Mouse (Mus musculus) lung, embryonic 15.5 days (tissue): ENCODE measurements at regions not wholly inside any gene's neighbourhood (a gene's known extent, or its start where the extent isn't known, plus 50 kb on each side); places are given as distances from the start of the nearest gene placed in this dataset.
A peak's percentile ranks its signal among the peaks of the same experiment; 100 is the strongest.

ENCODE experiments used
- ATAC-seq: fragments of 200-750 bp; cut with Nextera tagmentation; 2 replicates; pipeline ENCODE4 v1.8.0; 2017; ENCODE audit warnings: moderate number of reproducible peaks, borderline replicate concordance; ENCODE audit not compliant: low FRiP score, low TSS enrichment; ENCODE audit errors: extremely low read depth
- H3K27ac ChIP-seq: fragments of 300-500 bp; sonication (generic); 2 replicates; pipeline ENCODE4 v1.5.1; 2015; ENCODE audit warnings: moderate library complexity, mild to moderate bottlenecking, inconsistent platforms
- H3K27me3 ChIP-seq: fragments of 300-500 bp; sonication (generic); 2 replicates; pipeline ENCODE4 v1.6.1; 2015; ENCODE audit warnings: inconsistent platforms
- H3K36me3 ChIP-seq: fragments of 300-500 bp; sonication (generic); 2 replicates; pipeline ENCODE4 v1.6.1; 2015; ENCODE audit warnings: inconsistent platforms
- H3K4me1 ChIP-seq: fragments of 300-500 bp; sonication (generic); 2 replicates; pipeline ENCODE4 v1.6.1; 2015; ENCODE audit warnings: inconsistent platforms
- H3K4me2 ChIP-seq: fragments of 300-500 bp; sonication (generic); 2 replicates; pipeline ENCODE4 v1.6.1; 2015; ENCODE audit warnings: inconsistent platforms, mild to moderate bottlenecking, moderate library complexity
- H3K4me3 ChIP-seq: fragments of 300-500 bp; sonication (generic); 2 replicates; pipeline ENCODE4 v1.5.1; 2015; ENCODE audit warnings: mild to moderate bottlenecking, inconsistent platforms
- H3K9ac ChIP-seq: fragments of 300-500 bp; sonication (generic); 2 replicates; pipeline ENCODE4 v1.6.1; 2015; ENCODE audit warnings: inconsistent platforms
- H3K9me3 ChIP-seq: fragments of 300-500 bp; sonication (generic); 2 replicates; pipeline ENCODE4 v1.6.1; 2016; ENCODE audit warnings: inconsistent platforms
- WGBS: fragments of 180-500 bp; shearing (Covaris S2); methylation state at CpG from one replicate; pipeline ENCODE4 v1.1.7; 2015; 5-methylcytosine and 5-hydroxymethylcytosine counted together

GRCm38 (mm10) chr6:117237096-117237495 lies 68.8 kb downstream of the Cxcl12 start:
- 72% methylated on average over 5 of the region's 5 CpGs for WGBS
- no peak for ATAC-seq
- H3K9me3 ChIP-seq: no peaks in the 10 kb centered on the region; the same call in 1 of the 2 replicates

DNA sequence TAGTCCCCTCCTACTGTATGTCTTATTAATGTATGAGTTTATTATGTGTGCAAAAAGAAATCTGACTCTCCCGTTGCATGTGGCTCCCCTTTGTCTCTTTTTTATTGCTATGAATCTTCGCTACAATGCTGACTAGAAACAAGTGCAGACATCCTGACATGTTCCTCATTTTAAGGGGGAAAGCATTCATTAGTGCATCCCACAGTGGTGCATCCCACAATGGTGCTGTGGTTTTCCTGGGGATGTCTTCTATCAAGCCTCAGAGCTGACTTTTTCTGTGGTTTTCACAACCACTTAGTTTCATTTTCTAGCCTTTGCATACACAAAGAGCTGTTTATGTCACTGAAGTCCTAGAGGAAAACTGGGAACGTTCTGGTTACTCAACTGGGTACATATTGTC lies 72.9 kb downstream of the Cxcl12 start:
- ATAC-seq: no peak
- Histone ChIP-seq H3K36me3 (no peaks in the 10 kb centered on the region), H3K9ac (no peak overlapping the region), H3K9me3 (no peaks in the 10 kb centered on the region; the same call in 1 of the 2 replicates), H3K4me1 (0 out of 2 replicates have a peak, but pooled peaks cover 3% of the 10 kb centered on the region), H3K27ac (no peak overlapping the region), H3K4me2 (no peak overlapping the region), H3K4me3 (no peak overlapping the region), H3K27me3 (no peaks in the 10 kb centered on the region)
- 51% methylated on average over 3 of the region's 3 CpGs for WGBS

More at GRCm38 (mm10) chr6:117237096-117237495, 68.8 kb downstream of the Cxcl12 start:
- no peak overlapping the region for H3K4me3 ChIP-seq
- no peak overlapping the region for H3K9ac ChIP-seq
- H3K27ac ChIP-seq: no peak overlapping the region
- H3K27me3 ChIP-seq: no peaks in the 10 kb centered on the region
- H3K36me3 ChIP-seq: no peaks in the 10 kb centered on the region
- no peak overlapping the region for H3K4me2 ChIP-seq
- no peaks in the 10 kb centered on the region for H3K4me1 ChIP-seq

DNA sequence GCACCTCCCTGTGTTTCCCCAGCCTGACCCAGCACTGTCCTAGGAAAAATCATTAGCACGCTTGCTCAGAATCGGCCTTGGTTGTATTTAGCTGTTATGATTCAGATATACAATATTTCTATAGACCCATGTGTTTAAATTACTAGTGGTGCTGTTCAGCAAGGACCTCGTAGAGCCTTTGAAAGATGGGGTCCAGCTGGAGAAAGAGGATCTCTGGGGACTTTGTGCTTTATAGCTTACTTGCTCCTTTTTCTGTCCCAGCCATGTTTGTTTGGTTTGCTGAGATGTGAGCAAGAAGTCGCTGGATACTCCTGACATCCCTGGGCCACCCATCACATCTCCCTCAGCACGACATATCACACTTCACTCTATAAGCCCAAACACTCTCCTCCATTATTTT lies 77.1 kb downstream of the Cxcl12 start:
- no peaks in the 10 kb centered on the region for H3K27me3 ChIP-seq
- H3K4me1 ChIP-seq: peaks cover 11% of the 10 kb centered on the region; the same call in 1 of the 2 replicates
- H3K9ac ChIP-seq: no peak overlapping the region
- no peaks in the 10 kb centered on the region for H3K36me3 ChIP-seq
- H3K9me3 ChIP-seq: no peaks in the 10 kb centered on the region
- WGBS: 52% methylated on average over 5 of the region's 5 CpGs
- no peak overlapping the region for H3K27ac ChIP-seq
- H3K4me2 ChIP-seq: no peak overlapping the region
- H3K4me3 ChIP-seq: no peak overlapping the region
- ATAC-seq: no peak

GRCm38 (mm10) chr6:117245849-117246248 lies 77.5 kb downstream of the Cxcl12 start:
- ATAC-seq: no peak
- no peak overlapping the region for H3K4me2 ChIP-seq

DNA sequence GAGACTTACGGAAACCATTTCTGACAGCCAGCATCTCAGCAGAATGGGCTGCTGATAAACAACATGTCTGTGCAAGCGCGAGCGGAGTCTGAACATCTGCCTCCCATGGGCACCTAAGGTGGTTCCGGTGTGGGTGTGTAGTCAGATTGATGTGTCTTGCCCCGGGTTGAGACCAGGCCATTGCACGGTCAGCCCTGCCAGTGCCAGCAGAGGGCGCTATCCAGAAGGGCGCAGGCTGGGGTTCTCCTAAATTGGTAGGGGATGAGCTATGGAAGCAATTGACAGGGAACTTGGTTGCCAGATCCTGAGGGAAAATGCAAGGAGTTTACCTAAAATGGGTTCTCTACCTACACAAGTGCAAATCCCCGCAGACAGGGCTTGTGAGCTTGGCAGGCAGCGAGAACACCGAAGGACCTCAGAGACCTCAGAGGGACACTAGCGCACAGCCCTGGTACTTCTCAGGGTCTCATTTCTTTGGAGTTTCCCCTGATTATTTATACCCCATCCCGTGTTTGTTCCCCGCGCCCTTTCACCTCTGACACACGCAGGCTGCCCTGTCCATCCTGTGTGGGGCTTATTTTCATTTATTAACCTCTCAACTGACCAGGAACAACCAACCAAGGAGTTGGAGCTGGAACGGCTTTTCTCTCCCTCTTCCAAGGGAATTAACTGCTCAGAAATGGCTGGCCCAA lies 81.0 kb downstream of the Cxcl12 start:
- H3K27me3 ChIP-seq: no peaks in the 10 kb centered on the region
- H3K4me2 ChIP-seq: no peak overlapping the region
- H3K36me3 ChIP-seq: no peaks in the 10 kb centered on the region
- H3K9me3 ChIP-seq: no peaks in the 10 kb centered on the region
- H3K9ac ChIP-seq: no peak overlapping the region
- peaks cover 17% of the 10 kb centered on the region for H3K4me1 ChIP-seq
- no peak for ATAC-seq
- 72% methylated on average over 18 of the region's 18 CpGs for WGBS
- H3K27ac ChIP-seq: no peak overlapping the region
- no peak overlapping the region for H3K4me3 ChIP-seq

More at GRCm38 (mm10) chr6:117245849-117246248, 77.5 kb downstream of the Cxcl12 start:
- H3K36me3 ChIP-seq: no peaks in the 10 kb centered on the region
- 57% methylated on average over 6 of the region's 6 CpGs for WGBS
- H3K4me1 ChIP-seq: peaks cover 13% of the 10 kb centered on the region; the same call in 1 of the 2 replicates
- H3K27ac ChIP-seq: no peak overlapping the region
- no peaks in the 10 kb centered on the region for H3K27me3 ChIP-seq
- no peaks in the 10 kb centered on the region for H3K9me3 ChIP-seq
- no peak overlapping the region for H3K4me3 ChIP-seq
- no peak overlapping the region for H3K9ac ChIP-seq

GRCm38 (mm10) chr6:117250051-117250450 lies 81.7 kb downstream of the Cxcl12 start:
- H3K9me3 ChIP-seq: no peaks in the 10 kb centered on the region
- no peak overlapping the region for H3K27ac ChIP-seq
- H3K27me3 ChIP-seq: no peaks in the 10 kb centered on the region
- peaks cover 21% of the 10 kb centered on the region for H3K4me1 ChIP-seq
- H3K4me2 ChIP-seq: no peak overlapping the region
- no peak overlapping the region for H3K4me3 ChIP-seq
- no peak overlapping the region for H3K9ac ChIP-seq
- H3K36me3 ChIP-seq: no peaks in the 10 kb centered on the region
- ATAC-seq: no peak
- 40% methylated on average over 2 of the region's 2 CpGs for WGBS

DNA sequence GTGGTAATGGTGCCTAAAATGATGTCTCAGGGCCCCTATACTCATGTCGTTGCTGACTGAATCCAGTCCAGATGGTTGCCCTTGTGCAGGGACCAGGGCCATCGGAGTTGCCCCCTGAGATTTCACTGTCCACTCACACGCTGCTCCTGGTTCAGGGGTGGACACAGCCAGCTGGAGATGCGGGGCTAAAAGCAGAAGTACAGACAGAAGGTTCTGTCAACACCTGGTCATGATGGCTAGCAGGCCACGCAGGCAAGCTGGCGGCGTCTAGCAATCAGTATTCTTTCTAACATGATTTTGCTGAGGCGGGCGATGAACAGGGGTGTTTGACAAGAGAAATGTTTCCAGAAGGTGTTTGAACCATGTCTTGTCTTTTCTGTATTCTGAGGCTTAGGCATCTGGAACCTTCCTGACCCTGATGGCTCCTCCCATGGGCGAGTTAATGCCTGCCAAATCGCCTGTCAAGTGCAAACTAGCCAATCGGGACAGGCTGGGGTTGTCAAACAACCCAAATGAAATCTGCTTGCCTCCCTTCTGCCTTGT lies 83.1 kb downstream of the Cxcl12 start:
- no peaks in the 10 kb centered on the region for H3K9me3 ChIP-seq
- H3K4me2 ChIP-seq: no peak overlapping the region
- ATAC-seq: no peak
- H3K36me3 ChIP-seq: no peaks in the 10 kb centered on the region
- peaks cover 22% of the 10 kb centered on the region for H3K4me1 ChIP-seq
- no peak overlapping the region for H3K4me3 ChIP-seq
- WGBS: 57% methylated on average over 12 of the region's 12 CpGs
- H3K9ac ChIP-seq: no peak overlapping the region
- H3K27me3 ChIP-seq: no peaks in the 10 kb centered on the region
- no peak overlapping the region for H3K27ac ChIP-seq

- no peaks in the 10 kb centered on the region for H3K9me3 ChIP-seq
- 0 out of 2 replicates have a peak, but pooled peaks cover 2% of the 10 kb centered on the region for H3K27me3 ChIP-seq
- no peak overlapping the region for H3K4me2 ChIP-seq
- H3K9ac ChIP-seq: no peak overlapping the region
- H3K27ac ChIP-seq: no peak overlapping the region
- no peak overlapping the region for H3K4me3 ChIP-seq
- peaks cover 22% of the 10 kb centered on the region for H3K4me1 ChIP-seq
- WGBS: 61% methylated on average over 2 of the region's 2 CpGs
- ATAC-seq: no peak
- H3K36me3 ChIP-seq: no peaks in the 10 kb centered on the region
These were observed 84.0 kb downstream of the Cxcl12 start for GRCm38 (mm10) chr6:117252361-117252760.

DNA sequence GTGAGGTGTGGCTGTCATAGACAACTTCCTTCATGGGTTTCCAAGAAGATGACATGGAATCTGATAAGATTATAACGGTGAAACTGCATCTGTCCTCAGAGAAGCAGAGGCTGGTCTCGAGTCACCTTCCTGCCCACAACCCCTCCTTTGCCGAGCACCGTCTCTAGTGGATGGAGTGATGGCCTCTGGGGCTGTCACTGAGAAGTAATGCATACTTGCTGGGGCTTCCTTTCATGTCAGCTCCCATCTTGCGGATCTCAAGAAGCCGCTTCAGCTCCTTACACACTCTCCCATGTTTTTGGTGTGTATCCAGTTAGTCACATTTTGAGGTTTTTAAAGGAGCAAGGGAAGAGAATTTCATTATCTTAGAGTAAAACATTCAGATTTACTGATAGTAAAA lies 84.7 kb downstream of the Cxcl12 start:
- peaks cover 22% of the 10 kb centered on the region for H3K4me1 ChIP-seq
- H3K36me3 ChIP-seq: no peaks in the 10 kb centered on the region
- no peak overlapping the region for H3K27ac ChIP-seq
- H3K4me3 ChIP-seq: no peak overlapping the region
- ATAC-seq: no peak
- 78% methylated on average over 6 of the region's 6 CpGs for WGBS
- no peaks in the 10 kb centered on the region for H3K9me3 ChIP-seq
- no peak overlapping the region for H3K4me2 ChIP-seq
- 0 out of 2 replicates have a peak, but pooled peaks cover 2% of the 10 kb centered on the region for H3K27me3 ChIP-seq
- no peak overlapping the region for H3K9ac ChIP-seq

DNA sequence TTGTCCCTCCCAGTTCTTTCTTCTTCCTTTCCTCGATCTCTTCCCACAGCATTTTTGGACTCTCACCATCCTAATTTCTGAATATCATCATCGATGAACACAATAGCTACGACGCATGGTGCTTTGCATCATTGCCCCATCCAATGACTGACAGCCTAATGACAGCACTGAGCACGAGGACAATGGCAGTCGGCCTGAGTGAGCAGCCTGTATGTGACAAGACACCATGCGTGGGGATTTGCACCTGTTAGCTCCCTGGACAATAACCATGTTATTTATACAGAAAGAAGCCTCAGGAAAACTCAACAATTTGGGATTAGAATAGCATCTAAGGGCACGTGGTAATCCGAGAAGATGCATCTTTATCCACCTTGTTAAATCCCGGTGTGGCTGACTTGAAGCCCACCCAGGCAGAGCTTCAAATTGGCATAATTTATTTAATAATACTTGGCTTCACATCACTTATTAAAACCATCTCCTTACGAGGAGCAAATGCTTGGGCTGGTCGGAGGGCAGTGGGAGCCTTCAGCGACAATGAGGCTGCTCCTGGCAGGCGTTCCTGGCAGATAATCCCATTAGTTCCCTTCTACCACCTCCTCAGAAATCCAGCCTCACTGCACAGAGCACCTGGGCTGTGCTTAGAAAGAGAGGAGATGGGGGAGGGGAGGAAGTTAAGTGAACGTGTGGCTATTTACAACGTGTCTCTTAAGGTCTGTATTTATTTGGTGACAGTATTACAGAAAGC lies 85.4 kb downstream of the Cxcl12 start:
- WGBS: 57% methylated on average over 16 of the region's 16 CpGs
- no peak overlapping the region for H3K27ac ChIP-seq
- H3K4me2 ChIP-seq: no peak overlapping the region
- H3K4me3 ChIP-seq: no peak overlapping the region
- 0 out of 2 replicates have a peak, but pooled peaks cover 2% of the 10 kb centered on the region for H3K27me3 ChIP-seq
- no peaks in the 10 kb centered on the region for H3K9me3 ChIP-seq
- no peaks in the 10 kb centered on the region for H3K36me3 ChIP-seq
- H3K4me1 ChIP-seq: peaks cover 22% of the 10 kb centered on the region
- ATAC-seq: no peak
- no peak overlapping the region for H3K9ac ChIP-seq

GRCm38 (mm10) chr6:117254620-117255228 lies 86.4 kb downstream of the Cxcl12 start:
- 36% methylated on average over 3 of the region's 3 CpGs for WGBS
- Histone ChIP-seq H3K27ac (no peak overlapping the region), H3K36me3 (no peaks in the 10 kb centered on the region), H3K4me2 (no peak overlapping the region), H3K27me3 (0 out of 2 replicates have a peak, but pooled peaks cover 2% of the 10 kb centered on the region), H3K9ac (no peak overlapping the region), H3K9me3 (no peaks in the 10 kb centered on the region), H3K4me1 (peaks cover 20% of the 10 kb centered on the region), H3K4me3 (no peak overlapping the region)
- peak; percentile 84 for ATAC-seq
